Mouse (Mus musculus) lung, adult 10 weeks (tissue): ENCODE measurements around the gene Otub2. TPM values are rescaled to one million over a fixed set of nuclear protein-coding genes. Genes with fewer than 3 reads are reported as not detected.

Experiments
- polyA plus RNA-seq: library from polyadenylated mRNA; stranded (reverse); fragments of 350-450 nt; fragmentation: Illumina TruSeq; extraction: RNeasy Lipid Tissue Mini Kit (QIAGEN cat#74804); gene quantifications from one replicate; pipeline ENCODE4 v1.2.3, GENCODE M21; 2014; ENCODE audit warnings: low read depth, low replicate concordance; ENCODE audit not compliant: insufficient read depth

Otub2 gene
- 4.2 TPM for polyA plus RNA-seq

GRCm38 (mm10) chr12:103388505-103389347 lies at the start of gene Otub2:
TSS of gene Otub2 (plus strand) at chr12:103388682.

GRCm38 (mm10) chr12:103355746-103356414 lies 32.6 kb upstream of the Otub2 start, which contains the start of gene Asb2:
TSS of gene Asb2 (minus strand) at chr12:103356001.

GRCm38 (mm10) chr12:103407720-103408119 lies 19.2 kb downstream of the Otub2 start, which contains the start of gene 9330161L09Rik:
TSS of gene 9330161L09Rik (minus strand) at chr12:103407820.

GRCm38 (mm10) chr12:103425729-103426470 lies 37.4 kb downstream of the Otub2 start, which contains the start of gene Ddx24:
TSS of gene Ddx24 (minus strand) at chr12:103425830.

GRCm38 (mm10) chr12:103433986-103434731 lies 45.7 kb downstream of the Otub2 start, which contains the start of gene Ifi27:
TSS of gene Ifi27 (plus strand) at chr12:103434211.

GRCm38 (mm10) chr12:103443524-103443923 lies 55.0 kb downstream of the Otub2 start, which contains the start of gene Ifi27l2a:
TSS of gene Ifi27l2a (minus strand) at chr12:103443680.

Other genes with a start within 250 kb of the Otub2 start
- gene Prima1, start 146.5 kb upstream of the Otub2 start, polyA plus RNA-seq, result 0.38 TPM
- 0.77 TPM for gene Fam181a, start 77.7 kb upstream of the Otub2 start, polyA plus RNA-seq
- 6.2 TPM for gene Asb2, start 32.7 kb upstream of the Otub2 start, polyA plus RNA-seq
- gene 9330161L09Rik, start 19.1 kb downstream of the Otub2 start, polyA plus RNA-seq, result 0.25 TPM
- gene Ddx24, start 37.1 kb downstream of the Otub2 start, polyA plus RNA-seq, result 40.4 TPM
- 253 TPM for gene Ifi27, start 45.5 kb downstream of the Otub2 start, polyA plus RNA-seq
- 865 TPM for gene Ifi27l2a, start 55.0 kb downstream of the Otub2 start, polyA plus RNA-seq
- 0.30 TPM for gene Ifi27l2b, start 68.5 kb downstream of the Otub2 start, polyA plus RNA-seq
- 2.8 TPM for gene Ppp4r4, start 143.6 kb downstream of the Otub2 start, polyA plus RNA-seq
- gene Serpina10, start 242.8 kb downstream of the Otub2 start, polyA plus RNA-seq, result 0.50 TPM